Comparison of ENCODE assay signal across 38 mouse cellular contexts in the genomic region with DNA sequence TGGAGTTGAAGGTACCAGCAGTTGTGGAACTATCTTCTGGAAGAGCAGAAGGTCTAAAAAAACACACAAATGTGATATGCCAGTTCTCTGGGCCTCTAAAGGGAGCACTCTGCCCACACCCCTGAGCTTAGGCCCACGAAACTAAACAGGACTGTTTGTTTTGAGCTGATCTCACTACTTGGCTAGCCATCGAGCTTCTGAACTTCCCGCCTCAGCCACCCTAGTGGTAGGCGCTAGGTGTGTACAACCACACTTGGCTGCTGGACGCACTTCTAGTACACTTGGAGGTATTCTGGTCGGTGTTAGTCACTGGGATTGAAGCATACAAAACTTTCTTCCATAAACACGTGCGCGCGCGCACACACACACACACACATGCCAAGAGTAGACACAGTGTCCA. TPM values are rescaled to one million over a fixed set of nuclear protein-coding genes. Genes with fewer than 3 reads are reported as not detected.
"Had no signal": no experiment of that assay in that cellular context is flagged by ENCODE, and none has a peak within 500 bp of the region (broad histone marks: within the 10 kb centered on the region; RNA-seq: fewer than 3 reads in every experiment).

No protein-coding gene starts in this region.

- H3K9ac ChIP-seq: heart, embryonic 12.5 days; hindbrain, embryonic 12.5 days; hindbrain, embryonic 14.5 days; intestine, embryonic 15.5 days; limb, embryonic 13.5 days; limb, embryonic 15.5 days had no signal

- ATAC-seq: hindbrain, embryonic 16.5 days; inflammation-experienced regulatory T-cells, adult 6 months; intestine, embryonic 15.5 days; intestine, postnatal 0 days had no signal

- H3K9me3 ChIP-seq: heart, embryonic 10.5 days; heart, embryonic 12.5 days; hindbrain, embryonic 10.5 days; hindbrain, embryonic 12.5 days; intestine, embryonic 15.5 days; limb, embryonic 13.5 days; limb, embryonic 15.5 days had no signal

- H3K4me3 ChIP-seq: heart, embryonic 10.5 days; heart, embryonic 12.5 days; hindbrain, embryonic 10.5 days; hindbrain, embryonic 12.5 days; intestine, embryonic 15.5 days; layer of hippocampus, adult 2 months; limb, embryonic 13.5 days; limb, embryonic 15.5 days had no signal

- H3K27me3 ChIP-seq: heart, embryonic 12.5 days; hindbrain, embryonic 12.5 days; intestine, embryonic 15.5 days; limb, embryonic 13.5 days; limb, embryonic 15.5 days had no signal

- DNase-seq: gastrocnemius, postnatal 14 days; gastrocnemius, postnatal 36 days; heart, adult 11 months; heart, postnatal 10 days; heart, postnatal 4 days; kidney, adult 18-20 months; kidney, adult 8-10 months; kidney, postnatal 10 days; kidney, postnatal 25 days; kidney, postnatal 4 days; left cerebral cortex, postnatal 4 days had no signal

- H3K4me1 ChIP-seq: hindbrain, embryonic 10.5 days; hindbrain, embryonic 12.5 days; intestine, embryonic 15.5 days; limb, embryonic 13.5 days had no signal

- H3K27ac ChIP-seq: heart, embryonic 10.5 days; hindbrain, embryonic 10.5 days; hindbrain, embryonic 12.5 days; hindbrain, embryonic 14.5 days; intestine, embryonic 15.5 days; layer of hippocampus, adult 2 months; limb, embryonic 13.5 days; limb, embryonic 15.5 days had no signal

- H3K4me2 ChIP-seq: heart, embryonic 12.5 days; hindbrain, embryonic 12.5 days; hindbrain, embryonic 14.5 days; intestine, embryonic 15.5 days; limb, embryonic 13.5 days; limb, embryonic 15.5 days had no signal

RNA-seq across cellular contexts. Expression of a gene that starts 7.8 kb away (rescaled TPM):
- polyA plus RNA-seq: heart, embryonic 10.5 days; heart, embryonic 12.5 days; heart, embryonic 14.5 days; hindbrain, embryonic 16.5 days; inflammation-experienced regulatory T-cells, adult 6 months; kidney, embryonic 16.5 days; limb, embryonic 13.5 days had no signal

RNA-seq across cellular contexts. Expression of a gene that starts 11.1 kb away (rescaled TPM):
- total RNA-seq: gastrocnemius, adult 18-20 months; gastrocnemius, adult 8-10 months; gastrocnemius, postnatal 14 days; gastrocnemius, postnatal 36 days; heart, adult 8-10 months; heart, postnatal 10 days; heart, postnatal 25 days; heart, postnatal 4 days; layer of hippocampus, adult 2 months; layer of hippocampus, postnatal 10 days; layer of hippocampus, postnatal 25 days; left cerebral cortex, adult 18-20 months; left cerebral cortex, adult 8-10 months; left cerebral cortex, postnatal 10 days; left cerebral cortex, postnatal 25 days; left cerebral cortex, postnatal 4 days had no signal
- polyA plus RNA-seq: heart, embryonic 10.5 days; heart, embryonic 12.5 days; heart, embryonic 14.5 days; heart, embryonic 16.5 days; hindbrain, embryonic 10.5 days; hindbrain, embryonic 12.5 days; hindbrain, embryonic 14.5 days; hindbrain, embryonic 16.5 days; intestine, postnatal 0 days; kidney, embryonic 14.5 days; kidney, embryonic 16.5 days; limb, embryonic 11.5 days; limb, embryonic 13.5 days; limb, embryonic 15.5 days had no signal

RNA-seq across cellular contexts. Expression of a gene that starts 14.9 kb away (rescaled TPM):
- total RNA-seq: gastrocnemius, adult 18-20 months; gastrocnemius, adult 8-10 months; gastrocnemius, postnatal 14 days; gastrocnemius, postnatal 36 days; heart, postnatal 10 days; heart, postnatal 25 days; heart, postnatal 4 days; layer of hippocampus, adult 2 months; layer of hippocampus, postnatal 10 days; layer of hippocampus, postnatal 25 days; left cerebral cortex, adult 18-20 months; left cerebral cortex, adult 8-10 months; left cerebral cortex, postnatal 10 days; left cerebral cortex, postnatal 25 days; left cerebral cortex, postnatal 4 days had no signal
- polyA plus RNA-seq: heart, embryonic 10.5 days; hindbrain, embryonic 10.5 days; hindbrain, embryonic 12.5 days; hindbrain, embryonic 14.5 days; kidney, embryonic 14.5 days had no signal
